Mouse (Mus musculus) frontal cortex, postnatal 10 days (tissue): ENCODE measurements around the gene Supt4a.
A peak's percentile ranks its signal among the peaks of the same experiment; 100 is the strongest.

Source experiments
- DNase-seq, 2 experiments: peaks; one replicate each; pipeline ENCODE4 v3.0.0; 2022; ENCODE audit warnings: low spot score in 2 of 2, mixed read lengths in 1 of 2

Gene Supt4a

DNA sequence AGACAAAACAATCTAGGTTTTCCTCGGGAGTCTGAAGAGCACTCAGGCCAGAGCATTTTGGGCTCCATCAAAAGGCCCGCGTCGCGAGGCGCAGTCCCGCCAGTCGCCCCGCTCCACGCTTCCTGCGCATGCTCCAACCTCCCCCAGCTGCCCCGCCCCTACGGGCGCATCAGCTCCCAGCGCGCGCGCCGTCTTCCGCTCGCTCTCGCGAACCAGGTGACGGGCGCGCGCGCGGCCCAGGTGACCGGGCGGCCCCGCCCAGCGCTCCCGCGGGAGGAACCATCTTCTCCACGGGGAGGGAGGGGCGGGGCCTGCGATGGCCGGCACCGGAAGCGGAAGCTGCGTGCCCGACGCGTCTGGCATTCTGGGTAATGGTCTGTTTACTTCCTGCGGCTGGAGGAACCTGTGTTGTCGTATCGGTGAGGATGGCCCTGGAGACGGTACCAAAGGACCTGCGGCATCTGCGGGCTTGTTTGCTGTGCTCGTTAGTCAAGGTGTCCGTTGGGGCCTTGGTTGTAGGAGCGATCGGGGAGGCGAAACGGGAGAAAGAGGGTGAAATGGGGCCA lies at the start of gene Supt4a:
TSS of gene Supt4a (plus strand) at position 378 of the 566 bp plus-strand sequence.
- peak; percentile 85 to 93 for DNase-seq

DNA sequence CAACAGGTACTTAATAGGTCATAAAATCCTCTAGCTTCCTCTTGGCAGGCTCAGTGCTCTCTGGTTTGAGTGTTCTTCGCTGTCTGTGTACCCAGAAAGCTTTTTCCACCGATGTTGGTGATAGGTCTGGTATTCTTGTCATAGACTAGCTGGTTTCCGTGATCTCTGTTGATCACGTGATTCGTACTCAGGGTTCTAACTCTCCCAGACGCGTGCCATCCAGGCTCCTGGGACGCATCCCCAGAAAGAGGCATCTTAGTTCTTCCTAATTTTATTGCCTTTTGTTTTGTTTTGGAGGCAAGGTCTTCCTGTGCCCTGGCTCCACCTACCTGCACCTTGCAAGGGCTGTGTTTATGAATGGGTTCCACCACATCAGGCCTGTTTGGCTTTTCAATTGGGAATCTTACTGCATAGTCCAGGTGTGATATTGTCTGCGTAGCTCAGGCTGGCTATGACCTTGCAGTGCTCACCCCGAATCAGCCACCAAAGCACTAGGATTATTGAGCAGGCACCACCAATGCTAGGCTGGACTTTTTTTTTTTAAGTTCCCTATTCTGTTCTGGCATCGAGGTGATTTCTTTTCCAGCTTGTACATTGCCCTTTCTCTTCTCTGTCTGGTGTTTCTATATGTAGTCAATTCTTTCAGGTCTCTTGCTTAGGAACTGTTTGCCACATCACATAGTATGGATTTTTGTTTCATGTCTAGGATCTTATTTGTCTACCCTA lies 48.7 kb upstream of the Supt4a start:
- no peak for DNase-seq

DNA sequence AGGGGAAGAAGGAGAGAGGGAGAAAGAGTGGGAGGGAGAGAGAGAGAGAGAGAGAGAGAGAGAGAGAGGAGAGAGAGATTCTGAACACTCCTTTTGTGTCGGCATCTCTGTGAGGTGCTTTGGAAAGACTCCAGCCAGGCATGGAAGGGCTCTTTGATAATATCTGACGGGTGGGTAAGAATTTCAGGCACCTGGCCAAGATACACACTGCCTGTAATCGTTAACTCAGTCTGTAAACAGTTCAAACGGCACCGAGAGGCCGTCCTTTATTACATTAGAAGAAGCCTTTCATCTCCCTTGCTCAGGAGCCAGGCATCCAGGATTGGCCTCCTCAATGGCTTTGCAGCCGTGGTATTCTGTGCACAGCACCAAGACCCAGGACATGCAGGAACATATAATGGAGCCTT lies 47.9 kb upstream of the Supt4a start:
- peak in 1 of 2 experiments; percentile 48 for DNase-seq

DNA sequence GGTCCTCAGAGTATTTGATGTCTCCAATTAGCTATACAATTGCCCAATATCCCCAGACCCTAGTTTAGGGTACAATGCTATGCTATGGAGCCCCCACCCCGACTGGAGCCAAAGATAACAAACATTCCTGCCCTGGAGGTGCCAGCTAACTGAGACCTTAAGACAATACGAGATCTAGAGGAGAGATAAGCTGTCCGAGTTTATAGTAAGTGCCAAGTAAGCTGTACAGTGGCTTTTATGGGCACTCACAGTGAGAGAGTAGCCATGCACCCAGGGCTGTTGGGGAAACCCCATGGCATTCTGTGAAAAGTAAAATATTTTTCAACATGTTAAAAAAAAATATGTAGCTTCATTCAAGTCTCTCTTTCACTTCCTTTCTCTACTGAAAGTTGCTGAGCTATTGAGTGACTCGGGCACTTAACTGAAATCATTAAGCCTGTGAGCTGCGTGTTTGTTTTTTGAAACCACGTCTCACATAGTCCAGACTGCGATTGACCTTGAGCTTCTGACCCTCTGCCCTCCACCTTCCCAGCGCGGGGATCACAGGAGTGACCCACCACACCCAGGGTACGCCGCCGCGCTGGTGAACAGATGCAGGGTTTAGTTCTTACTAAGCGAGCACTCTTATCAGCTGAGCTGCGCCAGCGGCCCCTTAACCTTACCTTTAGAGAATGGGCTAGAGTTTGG lies 47.2 kb upstream of the Supt4a start:
- DNase-seq: no peak

DNA sequence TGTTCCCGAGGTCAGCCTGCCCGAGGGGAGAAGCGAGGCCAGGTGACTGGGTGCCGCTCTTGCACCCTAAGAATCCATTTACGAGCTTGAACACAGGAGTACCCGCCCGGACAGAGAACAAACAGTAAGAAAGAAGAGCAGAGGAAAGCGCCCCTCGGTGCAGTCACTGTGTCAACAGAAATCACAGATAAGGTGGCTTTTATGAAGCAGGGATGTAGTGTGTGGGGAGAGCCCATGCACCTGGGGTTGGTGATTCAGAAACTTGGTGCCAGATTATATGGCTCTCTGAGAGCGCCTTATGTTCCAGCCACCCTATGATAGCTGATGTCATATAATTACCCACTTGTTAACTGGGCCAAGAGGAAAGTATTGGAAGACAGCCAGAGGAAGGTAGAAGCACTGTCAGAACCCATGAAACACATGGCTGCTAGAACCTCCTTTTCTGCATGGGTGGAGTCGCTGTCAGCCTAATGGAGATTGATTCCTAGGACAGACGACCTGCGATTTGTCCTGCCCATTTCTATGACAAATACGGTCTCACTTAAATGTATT lies 40.1 kb upstream of the Supt4a start:
- no peak for DNase-seq

DNA sequence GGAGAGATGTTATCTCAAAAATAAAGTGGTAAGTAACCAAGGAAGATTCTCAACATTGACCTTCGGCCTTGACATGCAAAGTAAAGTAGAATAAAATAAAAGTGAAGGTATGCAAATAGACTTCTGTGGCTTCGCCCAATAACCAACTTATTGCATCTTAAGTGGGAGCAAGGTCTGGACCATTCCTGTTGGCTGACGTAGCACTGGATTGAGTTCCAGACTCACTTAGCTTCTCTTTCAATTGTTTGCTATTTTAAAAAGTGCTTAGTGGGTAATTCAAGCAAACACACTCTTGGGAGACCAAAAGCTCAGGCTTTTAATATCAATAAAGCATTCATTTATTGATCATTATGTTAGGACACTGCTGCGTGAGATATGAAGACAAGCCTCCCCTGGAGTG lies 39.2 kb upstream of the Supt4a start:
- no peak for DNase-seq

DNA sequence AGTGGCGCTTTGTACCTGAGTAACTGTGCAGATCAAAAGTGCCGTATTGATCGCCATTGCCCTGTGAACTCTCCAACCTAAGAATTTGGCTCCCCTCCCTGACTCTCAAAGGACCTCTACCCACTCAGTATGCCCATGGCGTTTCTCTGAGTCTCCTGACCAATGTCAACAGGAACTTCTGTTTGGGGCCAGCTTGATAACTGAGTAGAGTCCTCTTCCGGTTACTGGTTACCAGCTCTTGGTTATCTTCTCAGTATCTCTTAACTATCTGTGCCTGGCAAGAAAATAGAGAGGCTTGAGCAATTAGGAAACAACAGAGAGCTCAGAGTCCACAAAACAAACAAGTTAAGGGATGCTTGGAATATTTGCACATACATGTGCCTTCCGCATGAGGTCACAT lies 36.2 kb upstream of the Supt4a start:
- DNase-seq: no peak

DNA sequence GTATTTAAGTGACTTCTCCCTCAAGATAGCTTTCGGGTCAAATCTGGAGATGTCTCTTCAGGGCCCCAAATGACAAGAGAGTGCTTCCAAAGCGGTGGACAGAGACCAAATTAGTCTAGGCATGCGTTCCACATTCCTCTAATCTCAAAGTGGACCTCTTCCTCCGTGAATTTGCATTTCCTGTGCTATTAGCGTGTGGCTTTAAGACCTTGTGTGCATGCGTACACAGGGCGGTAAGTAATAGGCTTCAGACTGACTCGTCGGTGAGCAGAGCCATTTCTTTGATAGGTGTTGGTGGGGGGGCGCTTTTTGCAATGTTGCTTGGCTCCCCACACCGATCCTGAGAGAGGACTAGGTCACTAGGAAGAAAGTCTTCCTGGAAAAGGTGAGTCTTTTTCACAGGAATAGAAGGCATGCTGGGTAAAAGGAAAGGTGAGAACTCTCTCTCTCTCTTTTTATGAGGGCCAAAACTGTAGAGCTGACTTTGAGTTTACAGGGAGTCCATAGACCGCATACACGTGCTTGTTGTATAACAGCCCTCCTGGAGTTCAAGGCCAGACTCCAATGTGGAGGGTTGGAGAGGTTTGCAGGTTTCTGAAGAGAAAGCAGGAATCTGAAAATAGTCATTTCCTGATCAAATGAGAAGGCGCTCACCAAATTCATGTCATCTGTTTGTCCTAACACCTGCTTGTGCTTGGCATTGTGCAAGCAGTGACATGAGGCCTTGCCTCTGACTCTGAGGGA lies 35.3 kb upstream of the Supt4a start:
- no peak for DNase-seq

DNA sequence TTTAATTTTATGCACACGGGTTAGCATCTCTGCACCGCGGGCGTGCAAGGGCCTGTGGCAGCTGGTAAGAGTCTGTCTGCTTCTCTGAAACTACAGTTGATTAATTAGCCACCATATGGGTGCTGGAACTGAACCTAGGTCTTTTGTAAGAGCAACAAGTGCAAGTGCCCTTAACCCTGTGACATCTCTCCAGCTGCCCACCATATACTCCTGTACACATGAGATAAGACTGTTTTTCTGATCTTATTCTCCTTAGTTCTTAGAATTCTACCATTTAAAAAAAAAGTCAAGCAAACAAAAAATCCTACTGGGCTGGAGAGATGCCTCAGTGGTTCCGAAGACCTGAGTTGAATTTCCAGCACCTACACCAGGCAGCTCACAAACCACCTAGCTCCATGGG lies 33.7 kb upstream of the Supt4a start:
- no peak for DNase-seq

DNA sequence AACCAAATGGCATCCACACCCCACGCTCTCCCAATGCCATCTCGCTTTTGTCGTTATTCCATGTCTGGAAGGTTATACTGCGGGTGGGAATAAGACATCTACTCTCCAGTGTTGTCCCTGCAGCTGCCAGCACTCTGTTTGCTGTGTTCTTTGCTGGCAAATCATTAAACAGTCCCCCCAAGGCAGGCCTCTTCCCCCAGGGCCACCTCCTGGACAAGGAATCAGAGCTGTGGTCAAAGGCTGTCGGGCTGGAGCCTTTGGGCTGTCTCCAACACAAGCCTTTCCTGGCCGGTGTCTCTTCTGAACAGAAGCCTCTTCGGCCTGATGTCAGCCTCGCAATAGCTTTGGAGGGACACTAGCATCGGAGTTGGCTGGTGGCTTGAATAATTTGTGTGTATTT lies 33.1 kb upstream of the Supt4a start:
- DNase-seq: no peak

DNA sequence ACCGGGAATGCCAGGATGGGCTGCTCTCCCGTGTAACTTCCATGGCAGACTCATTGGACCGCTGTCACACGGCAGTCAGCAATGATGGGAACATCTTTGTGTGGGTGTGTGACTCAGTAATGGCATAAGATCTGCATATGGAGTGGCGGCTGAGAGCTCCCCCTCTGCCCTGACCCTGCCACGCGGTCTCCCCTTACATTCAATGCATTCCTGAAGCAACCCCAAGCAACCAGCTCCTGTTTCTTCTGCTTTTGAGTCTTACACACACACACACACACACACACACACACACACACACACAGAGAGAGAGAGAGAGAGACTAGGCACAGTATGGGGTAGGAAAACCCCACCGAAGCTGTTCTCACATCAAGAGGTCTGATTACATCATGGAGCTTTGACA lies 29.8 kb upstream of the Supt4a start:
- DNase-seq: no peak

DNA sequence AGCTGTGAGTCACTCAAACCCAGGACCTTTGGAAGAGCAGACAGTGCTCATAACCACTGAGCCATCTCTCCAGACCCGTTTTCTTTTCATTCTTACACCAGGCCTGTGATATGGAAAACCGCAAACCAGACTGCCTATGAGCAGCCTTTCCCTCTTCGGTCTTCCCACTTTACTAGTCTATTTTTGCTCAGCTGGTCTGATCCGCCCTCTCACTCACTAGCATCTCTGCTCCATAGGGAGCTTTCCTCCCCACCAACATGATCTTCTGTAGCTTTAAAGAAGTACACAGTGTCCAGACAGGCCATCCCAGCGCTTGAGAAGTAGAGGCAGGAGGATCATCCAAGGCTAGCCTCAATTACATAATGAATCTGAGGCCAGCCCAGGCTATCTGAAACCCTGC lies 28.4 kb upstream of the Supt4a start:
- DNase-seq: no peak

DNA sequence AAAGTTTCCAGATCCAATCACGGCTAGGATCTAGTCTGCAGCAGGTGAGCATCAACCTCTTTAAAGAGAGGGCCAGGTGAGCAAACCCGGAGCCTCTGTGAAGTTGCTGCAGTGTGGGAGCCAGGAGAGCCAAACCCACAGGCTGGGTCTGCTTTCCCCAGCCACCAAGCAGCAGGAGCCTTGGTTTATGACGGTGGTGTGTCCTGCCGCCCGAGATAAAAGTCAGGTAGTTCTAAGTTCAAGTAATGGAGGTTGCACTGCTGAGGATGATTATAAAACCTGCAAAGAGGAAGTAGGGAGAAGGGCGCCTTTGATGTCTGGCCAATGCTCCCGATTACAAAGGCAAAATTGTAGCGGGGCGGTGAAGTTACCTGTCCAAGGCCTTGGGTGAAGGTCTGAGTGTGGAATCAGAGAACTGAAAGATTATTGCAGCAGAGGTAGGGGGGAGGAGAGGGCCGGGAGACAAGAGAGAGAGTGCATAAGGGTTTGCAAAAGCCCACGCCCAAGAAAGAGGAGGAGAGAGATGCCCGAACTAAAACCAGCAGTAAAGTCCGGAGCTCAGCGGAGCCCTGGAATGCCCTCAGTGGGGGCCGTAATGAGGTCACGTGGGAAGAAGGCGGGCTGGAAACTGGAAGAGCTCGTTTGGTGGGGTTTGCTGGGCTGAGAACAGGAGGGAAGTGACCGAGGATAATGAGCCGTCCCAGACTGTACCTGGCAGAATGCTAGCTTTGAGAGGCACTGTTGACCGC lies 27.7 kb upstream of the Supt4a start:
- DNase-seq: no peak

DNA sequence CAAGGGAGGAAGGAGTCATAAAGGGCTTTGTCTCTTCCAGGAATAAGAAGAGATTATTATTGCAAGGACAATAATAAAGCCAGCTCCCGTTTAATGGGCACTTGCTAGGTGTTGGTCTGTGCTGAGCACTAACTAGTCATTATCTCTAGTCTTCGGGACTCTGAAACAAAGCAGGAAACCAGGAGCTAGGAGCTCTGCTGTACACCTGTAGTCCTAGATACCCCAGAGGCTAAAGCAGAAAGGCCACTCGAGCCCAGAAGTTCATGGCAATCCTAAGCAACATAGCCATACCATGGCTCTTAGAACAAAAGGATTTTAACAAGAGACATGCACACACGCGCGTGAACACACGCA lies 27.1 kb upstream of the Supt4a start:
- DNase-seq: no peak

DNA sequence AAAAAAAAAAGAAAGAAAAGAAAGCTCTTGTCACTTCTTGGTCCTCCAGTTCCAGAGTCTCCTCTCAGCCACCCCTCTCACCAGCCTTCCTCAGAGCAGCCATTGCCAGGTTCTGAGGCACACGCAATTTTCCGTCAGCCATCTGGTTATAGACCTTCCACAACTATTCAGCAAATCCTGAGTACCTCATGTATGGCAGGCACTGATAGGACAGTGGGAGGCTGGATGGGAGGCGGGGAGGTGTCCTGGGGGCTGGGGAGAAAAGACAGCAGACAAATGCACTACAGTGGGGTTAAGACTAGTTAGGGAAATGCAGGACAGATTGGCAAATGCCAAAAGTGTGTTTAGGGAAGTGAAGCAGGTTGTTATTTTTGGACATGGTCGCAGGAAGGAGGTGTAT lies 25.2 kb upstream of the Supt4a start:
- DNase-seq: no peak

DNA sequence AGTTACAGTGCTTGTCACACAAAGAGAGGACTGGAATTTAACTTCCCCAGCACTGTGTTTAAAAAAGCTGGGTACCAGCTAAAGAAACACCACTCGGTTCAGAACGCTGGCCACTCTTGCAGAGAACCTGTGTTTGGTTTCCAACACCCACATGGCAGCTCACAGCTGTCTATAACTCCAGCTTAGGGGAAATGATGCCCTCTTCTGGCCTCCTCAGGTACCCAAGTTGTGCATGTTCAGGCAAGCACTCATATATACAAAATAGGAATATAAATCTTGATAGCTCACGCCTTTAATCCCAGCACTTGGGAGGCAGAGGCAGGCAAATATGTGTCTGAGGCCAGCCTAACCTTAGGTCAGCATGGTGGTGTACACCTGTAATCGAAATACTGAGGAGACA lies 21.4 kb upstream of the Supt4a start:
- DNase-seq: no peak

DNA sequence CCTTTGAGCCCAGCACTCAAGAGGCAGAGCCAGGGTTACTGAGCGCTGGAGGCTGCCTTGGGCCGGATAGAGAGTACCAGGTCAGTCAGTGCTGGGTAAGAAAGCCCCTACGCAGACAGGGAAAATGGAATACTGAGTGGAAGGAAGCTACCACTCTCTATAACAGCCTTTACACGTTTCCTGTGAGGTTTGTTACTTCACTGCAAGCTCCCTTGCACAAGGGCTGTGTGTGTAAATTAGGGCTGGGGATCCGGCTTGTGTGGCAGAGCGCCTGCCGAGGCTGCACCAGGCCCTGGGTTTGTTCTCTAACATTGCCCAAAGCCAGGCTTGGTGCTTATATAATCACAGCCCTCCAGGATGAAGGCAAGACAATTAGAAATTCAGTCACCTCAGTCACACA lies 17.8 kb upstream of the Supt4a start:
- no peak for DNase-seq

DNA sequence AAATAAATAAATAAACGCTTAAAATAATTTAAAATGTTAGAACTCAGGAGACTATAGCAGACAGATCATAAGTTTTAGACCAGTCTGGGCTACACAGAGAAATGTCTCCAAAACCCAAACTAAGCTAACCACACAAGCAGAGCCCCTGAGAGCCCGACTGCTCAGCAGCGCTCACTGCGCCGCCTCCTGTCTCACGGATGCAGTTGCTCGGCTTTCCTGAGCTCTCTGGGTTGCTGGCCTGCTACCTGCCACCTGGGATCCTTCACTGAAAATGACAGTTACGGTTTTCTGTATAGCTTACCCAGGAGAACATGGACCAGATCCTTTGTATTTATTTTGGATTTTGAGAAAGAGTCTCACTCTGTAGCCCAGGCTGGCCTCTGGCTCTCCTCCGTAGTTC lies 17.0 kb upstream of the Supt4a start:
- DNase-seq: no peak

DNA sequence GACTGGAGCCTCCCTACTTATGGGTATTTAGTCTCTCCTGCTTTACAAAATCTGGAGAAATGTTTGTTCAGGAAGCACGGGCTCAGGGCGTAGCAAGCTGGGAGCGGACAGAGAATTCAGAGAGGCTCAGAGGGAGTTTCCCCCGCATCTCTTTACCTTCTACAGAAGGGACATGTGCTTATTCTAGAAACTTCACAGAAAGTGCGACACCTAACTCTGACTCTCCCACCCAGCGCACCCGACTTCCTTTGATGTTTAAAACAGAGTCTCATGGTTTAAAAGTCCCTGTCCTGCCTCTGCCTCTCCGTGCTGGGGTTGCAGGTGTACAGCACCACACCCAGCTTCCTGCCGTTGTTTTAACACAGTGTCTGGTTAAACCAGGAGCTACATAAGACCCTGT lies 16.5 kb upstream of the Supt4a start:
- DNase-seq: no peak

DNA sequence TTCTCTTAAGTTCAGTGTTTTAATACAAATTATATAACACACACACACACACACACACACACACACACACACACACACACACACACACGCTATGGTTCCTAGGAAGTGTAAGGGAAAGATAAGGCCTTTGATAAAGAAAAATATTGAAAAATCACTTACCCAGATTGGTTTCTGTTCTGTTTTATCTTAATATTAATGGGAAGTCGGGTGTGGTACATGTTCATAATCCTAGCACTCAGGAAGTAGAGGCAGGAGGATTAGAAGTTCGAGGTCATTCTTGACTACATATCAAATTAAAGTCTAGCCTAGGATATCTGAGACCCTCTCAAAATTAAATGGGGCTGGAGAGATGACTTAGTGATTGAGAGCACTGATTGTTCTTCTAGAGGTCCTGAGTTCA lies 15.2 kb upstream of the Supt4a start:
- no peak for DNase-seq

DNA sequence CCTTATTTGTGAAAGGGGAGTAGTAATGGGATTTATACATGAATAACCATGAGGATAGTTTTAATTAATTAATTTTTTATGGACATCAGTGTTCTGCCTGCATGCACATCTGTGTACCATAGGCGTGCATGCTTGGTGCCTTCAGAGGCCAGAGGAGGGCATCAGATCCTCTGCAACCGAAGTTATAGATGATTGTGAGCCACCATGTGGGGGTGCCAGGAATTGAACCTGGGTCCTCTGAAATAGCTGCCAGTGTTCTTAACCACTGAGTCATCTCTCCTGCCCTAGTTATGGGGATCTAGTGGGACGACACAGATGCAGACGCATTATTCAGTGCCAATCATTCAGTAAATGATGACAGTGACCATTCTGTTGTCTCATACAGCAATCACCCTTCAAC lies 14.5 kb upstream of the Supt4a start:
- no peak for DNase-seq

DNA sequence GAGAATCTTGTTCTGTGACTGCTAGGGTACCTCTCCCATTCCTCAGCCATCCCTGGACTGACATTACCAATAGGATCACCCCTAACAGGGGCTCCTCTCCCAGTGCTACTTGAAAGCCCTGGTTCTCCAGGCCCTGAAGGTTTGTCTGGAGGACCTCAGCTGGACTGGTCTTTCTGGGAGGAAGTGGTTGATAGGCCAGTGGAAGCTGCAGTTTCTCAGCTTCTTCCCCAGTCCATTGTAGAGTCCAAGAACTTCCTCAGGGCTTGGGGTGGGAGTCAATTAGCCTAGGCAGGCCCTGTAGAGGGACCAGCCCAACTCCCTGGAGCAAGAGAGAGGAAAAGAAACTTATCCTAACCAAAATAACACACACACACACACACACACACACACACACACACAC lies 11.8 kb upstream of the Supt4a start:
- DNase-seq: no peak
